Mouse (Mus musculus) limb, embryonic 10.5 days (tissue): ENCODE data around the gene Tnfsf15. TPM values are rescaled to one million over a fixed set of nuclear protein-coding genes. Genes with fewer than 3 reads are reported as not detected.
A peak's percentile ranks its signal among the peaks of the same experiment; 100 is the strongest.

Experiments used
- DNase-seq: peaks from one replicate; pipeline ENCODE4 v3.0.0-alpha.2; 2017; ENCODE audit warnings: low spot score
- H3K27ac ChIP-seq: fragments of 300-500 bp; sonication (generic); 2 replicates; pipeline ENCODE4 v1.5.1; 2016; ENCODE audit warnings: mild to moderate bottlenecking
- H3K27me3 ChIP-seq: fragments of 300-500 bp; sonication (generic); 2 replicates; pipeline ENCODE4 v1.6.1; 2016; ENCODE audit warnings: low read depth, mild to moderate bottlenecking; ENCODE audit not compliant: poor library complexity, severe bottlenecking
- H3K36me3 ChIP-seq: fragments of 300-500 bp; sonication (generic); 2 replicates; pipeline ENCODE4 v1.6.1; 2016; ENCODE audit warnings: mild to moderate bottlenecking, moderate library complexity
- H3K4me1 ChIP-seq: fragments of 300-500 bp; sonication (generic); 2 replicates; pipeline ENCODE4 v1.6.1; 2016
- H3K4me3 ChIP-seq: fragments of 300-500 bp; sonication (generic); 2 replicates; pipeline ENCODE4 v1.5.1; 2016; ENCODE audit warnings: mild to moderate bottlenecking, moderate library complexity
- H3K9me3 ChIP-seq: fragments of 300-500 bp; sonication (generic); replicated peaks from 2 replicates; pipeline ENCODE4 v1.6.1; 2016; ENCODE audit warnings: mild to moderate bottlenecking
- WGBS: fragments of 180-500 bp; shearing (Covaris S2); methylation state at CpG from one replicate; pipeline ENCODE4 v1.1.7; 2016; 5-methylcytosine and 5-hydroxymethylcytosine counted together
- polyA plus RNA-seq: library from polyadenylated mRNA; unstranded; fragments of >200 nt; fragmentation: Nextera tagmentation; extraction: Ambion mirVana; gene quantifications from 2 replicates; pipeline ENCODE4 v1.2.1, GENCODE M21; 2016

Tnfsf15 gene
- polyA plus RNA-seq, 1 experiment from 2014 or later, result not detected

GRCm38 (mm10) chr4:63696921-63697320 lies 48.0 kb downstream of the Tnfsf15 start:
- Histone ChIP-seq H3K4me3 (no peak overlapping the region), H3K27me3 (no peaks in the 10 kb centered on the region), H3K4me1 (no peaks in the 10 kb centered on the region), H3K27ac (no peak overlapping the region), H3K9me3 (no peaks in the 10 kb centered on the region), H3K36me3 (no peaks in the 10 kb centered on the region)
- 92% methylated on average over 4 of the region's 4 CpGs for WGBS
- DNase-seq, result no peak

GRCm38 (mm10) chr4:63692351-63692750 lies 52.6 kb downstream of the Tnfsf15 start:
- Histone ChIP-seq H3K36me3 (no peaks in the 10 kb centered on the region), H3K27ac (no peak overlapping the region), H3K4me1 (no peaks in the 10 kb centered on the region), H3K9me3 (no peaks in the 10 kb centered on the region), H3K27me3 (no peaks in the 10 kb centered on the region), H3K4me3 (no peak overlapping the region)
- no peak for DNase-seq

GRCm38 (mm10) chr4:63687429-63687828 lies 57.5 kb downstream of the Tnfsf15 start:
- Histone ChIP-seq H3K9me3 (no peaks in the 10 kb centered on the region), H3K36me3 (no peaks in the 10 kb centered on the region), H3K27ac (no peak overlapping the region), H3K4me3 (no peak overlapping the region), H3K4me1 (no peaks in the 10 kb centered on the region), H3K27me3 (no peaks in the 10 kb centered on the region)
- no peak for DNase-seq
- whole genome bisulfite sequencing, result 83% methylated on average over 8 of the region's 8 CpGs

- Histone ChIP-seq H3K36me3 (no peaks in the 10 kb centered on the region), H3K9me3 (no peaks in the 10 kb centered on the region), H3K27ac (no peak overlapping the region), H3K27me3 (no peaks in the 10 kb centered on the region), H3K4me1 (no peaks in the 10 kb centered on the region), H3K4me3 (no peak overlapping the region)
- DNase-seq, result peak; percentile 33
These were observed 58.8 kb downstream of the Tnfsf15 start for GRCm38 (mm10) chr4:63686157-63686556.

- Histone ChIP-seq H3K36me3 (no peaks in the 10 kb centered on the region), H3K27me3 (no peaks in the 10 kb centered on the region), H3K4me3 (no peak overlapping the region), H3K4me1 (no peaks in the 10 kb centered on the region), H3K9me3 (no peaks in the 10 kb centered on the region), H3K27ac (no peak overlapping the region)
- WGBS, result 65% methylated on average over 4 of the region's 4 CpGs
- DNase-seq, result no peak
These were observed 59.7 kb downstream of the Tnfsf15 start for GRCm38 (mm10) chr4:63685253-63685525.

GRCm38 (mm10) chr4:63684412-63685252 lies 60.3 kb downstream of the Tnfsf15 start:
- 85% methylated on average over 10 of the region's 10 CpGs for WGBS
- Histone ChIP-seq H3K27ac (no peak overlapping the region), H3K9me3 (no peaks in the 10 kb centered on the region), H3K4me3 (no peak overlapping the region), H3K27me3 (no peaks in the 10 kb centered on the region), H3K4me1 (no peaks in the 10 kb centered on the region), H3K36me3 (no peaks in the 10 kb centered on the region)
- DNase-seq, result no peak

GRCm38 (mm10) chr4:63683716-63684115 lies 61.2 kb downstream of the Tnfsf15 start:
- Histone ChIP-seq H3K4me1 (no peaks in the 10 kb centered on the region), H3K9me3 (no peaks in the 10 kb centered on the region), H3K27me3 (no peaks in the 10 kb centered on the region), H3K36me3 (no peaks in the 10 kb centered on the region), H3K4me3 (no peak overlapping the region), H3K27ac (no peak overlapping the region)
- WGBS, result 95% methylated on average over 6 of the region's 6 CpGs
- no peak for DNase-seq

GRCm38 (mm10) chr4:63683056-63683455 lies 61.9 kb downstream of the Tnfsf15 start:
- DNase-seq, result no peak
- 91% methylated on average over 11 of the region's 11 CpGs for WGBS
- H3K9me3 ChIP-seq, result no peaks in the 10 kb centered on the region
- no peaks in the 10 kb centered on the region for H3K4me1 ChIP-seq
- H3K4me3 ChIP-seq, result no peak overlapping the region
- H3K27ac ChIP-seq, result no peak overlapping the region
- no peaks in the 10 kb centered on the region for H3K36me3 ChIP-seq
- H3K27me3 ChIP-seq, result no peaks in the 10 kb centered on the region

- Histone ChIP-seq H3K4me1 (no peaks in the 10 kb centered on the region), H3K9me3 (no peaks in the 10 kb centered on the region), H3K36me3 (no peaks in the 10 kb centered on the region), H3K27me3 (no peaks in the 10 kb centered on the region), H3K4me3 (no peak overlapping the region), H3K27ac (no peak overlapping the region)
- WGBS, result 86% methylated on average over 2 of the region's 2 CpGs
- DNase-seq, result no peak
These were observed 62.5 kb downstream of the Tnfsf15 start for GRCm38 (mm10) chr4:63682441-63682840.

GRCm38 (mm10) chr4:63681557-63681956 lies 63.4 kb downstream of the Tnfsf15 start:
- Histone ChIP-seq H3K36me3 (no peaks in the 10 kb centered on the region), H3K27me3 (no peaks in the 10 kb centered on the region), H3K4me1 (no peaks in the 10 kb centered on the region), H3K4me3 (no peak overlapping the region), H3K9me3 (no peaks in the 10 kb centered on the region), H3K27ac (no peak overlapping the region)
- 88% methylated on average over 3 of the region's 3 CpGs for WGBS
- no peak for DNase-seq

Other genes with a start within 250 kb of the Tnfsf15 start
- gene Whrn, start 249.1 kb downstream of the Tnfsf15 start, polyA plus RNA-seq, result 8.5 and 13.9 TPM in 2 replicates
- 204 and 239 TPM in 2 replicates for gene Atp6v1g1, start 200.3 kb downstream of the Tnfsf15 start, polyA plus RNA-seq
- gene Tmem268, start 186.3 kb downstream of the Tnfsf15 start, polyA plus RNA-seq, result 12.7 and 14.4 TPM in 2 replicates
- not detected in 2 replicates for gene Gm11213, start 139.9 kb downstream of the Tnfsf15 start, polyA plus RNA-seq
- gene Tex48, start 122.7 kb downstream of the Tnfsf15 start, polyA plus RNA-seq, result not detected in 2 replicates
- gene Gm11214, start 81.7 kb downstream of the Tnfsf15 start, polyA plus RNA-seq, result not detected in 2 replicates
- gene Tnfsf8, start 116.2 kb upstream of the Tnfsf15 start, polyA plus RNA-seq, result not detected in 2 replicates